Mouse (Mus musculus) embryonic fibroblast, embryonic 13.5 days (primary cell): Measurements from ENCODE around the gene Fam25c. TPM values are rescaled to one million over a fixed set of nuclear protein-coding genes. Genes with fewer than 3 reads are reported as not detected.
"Not testable (repeated sequence)": the region's sequence is repeated elsewhere in the genome, so short reads cannot be mapped to it uniquely, and the experiment has no call there.

Source experiments
- H3K27ac ChIP-seq: 2 replicates; pipeline ENCODE4 v1.5.1; 2012; ENCODE audit warnings: low read length, control low read depth, inconsistent platforms; ENCODE audit not compliant: insufficient read depth
- H3K4me1 ChIP-seq: 2 replicates; pipeline ENCODE4 v1.6.1; 2011; ENCODE audit warnings: low read length; ENCODE audit not compliant: control insufficient read depth, insufficient read depth
- H3K4me3 ChIP-seq: 2 replicates; pipeline ENCODE4 v1.5.1; 2011; ENCODE audit warnings: mild to moderate bottlenecking, control low read depth, low read length; ENCODE audit not compliant: insufficient read depth
- CTCF ChIP-seq: IDR thresholded peaks from 2 replicates; pipeline ENCODE4 v1.5.1; 2011; ENCODE audit warnings: mild to moderate bottlenecking, control low read depth, low read length, moderate library complexity, borderline replicate concordance; ENCODE audit not compliant: insufficient read depth
- POLR2A ChIP-seq: IDR thresholded peaks from 2 replicates; pipeline ENCODE4 v1.6.1; 2011; ENCODE audit warnings: low read depth, mild to moderate bottlenecking, control low read depth, low read length, moderate library complexity
- polyA plus RNA-seq: library from polyadenylated mRNA; stranded (reverse); fragments of >200 nt; gene quantifications from 2 replicates; pipeline ENCODE4 v1.2.4, GENCODE M21; 2011; ENCODE audit warnings: low read depth; ENCODE audit not compliant: missing spikeins, insufficient read length

Fam25c gene
- polyA plus RNA-seq, 1 experiment = not detected

GRCm38 (mm10) chr14:34314796-34315195, 40.4 kb downstream of the Fam25c start:
- Histone ChIP-seq H3K27ac (no peak overlapping the region; the same call in 1 of the 2 replicates), H3K4me3 (no peak overlapping the region), H3K4me1 (peaks cover 6% of the 10 kb centered on the region)
- TF ChIP-seq CTCF (no peak), POLR2A (no peak)

GRCm38 (mm10) chr14:34314383-34314782, 40.9 kb downstream of the Fam25c start:
- H3K4me3 ChIP-seq, H3K4me1 ChIP-seq, H3K27ac ChIP-seq: not testable (repeated sequence)

GRCm38 (mm10) chr14:34313612-34314011, 41.6 kb downstream of the Fam25c start:
- TF ChIP-seq CTCF (no peak), POLR2A (no peak)
- Histone ChIP-seq H3K4me1 (peaks cover 6% of the 10 kb centered on the region), H3K27ac (no peak overlapping the region), H3K4me3 (no peak overlapping the region)

- Histone ChIP-seq H3K4me3 (peak overlapping the region; percentile 99), H3K27ac (no peak overlapping the region), H3K4me1 (peaks cover 3% of the 10 kb centered on the region; the same call in 1 of the 2 replicates)
- no peak for TF ChIP-seq CTCF
- no peak for TF ChIP-seq POLR2A
Measured at GRCm38 (mm10) chr14:34312339-34313048, 42.7 kb downstream of the Fam25c start.

- Histone ChIP-seq H3K4me1 (peaks cover 3% of the 10 kb centered on the region; the same call in 1 of the 2 replicates), H3K4me3 (peak overlapping the region; percentile 99), H3K27ac (no peak overlapping the region)
- TF ChIP-seq CTCF (no peak), POLR2A (no peak)
Measured at GRCm38 (mm10) chr14:34311691-34312090, 43.5 kb downstream of the Fam25c start.

- TF ChIP-seq POLR2A (no peak), CTCF (no peak)
Measured at GRCm38 (mm10) chr14:34311021-34311631, 44.1 kb downstream of the Fam25c start.

GRCm38 (mm10) chr14:34310234-34310965, 44.8 kb downstream of the Fam25c start, which contains the start of the genes Shld2 and Glud1:
TSS of gene Shld2 (minus strand) at chr14:34310493.
TSS of gene Glud1 (plus strand) at chr14:34310727.
- TF ChIP-seq CTCF = no peak
- peak; percentile 94 for TF ChIP-seq POLR2A

More at GRCm38 (mm10) chr14:34311021-34311631, 44.1 kb downstream of the Fam25c start:
- Histone ChIP-seq H3K4me1 (peaks cover 3% of the 10 kb centered on the region; the same call in 1 of the 2 replicates), H3K27ac (peak overlapping the region; percentile 75), H3K4me3 (peak overlapping the region; percentile 99)

GRCm38 (mm10) chr14:34309907-34310233, 45.4 kb downstream of the Fam25c start:
- H3K4me1 ChIP-seq = peaks cover 3% of the 10 kb centered on the region; the same call in 1 of the 2 replicates

More at GRCm38 (mm10) chr14:34310234-34310965, 44.8 kb downstream of the Fam25c start, which contains the start of the genes Shld2 and Glud1:
- Histone ChIP-seq H3K4me3 (peak within 1 kb of the TSS; percentile 99), H3K4me1 (peaks cover 3% of the 10 kb centered on the region; the same call in 1 of the 2 replicates), H3K27ac (peak within 1 kb of the TSS; percentile 91)

GRCm38 (mm10) chr14:34309266-34309665, 46.0 kb downstream of the Fam25c start:
- TF ChIP-seq CTCF = no peak
- no peak for TF ChIP-seq POLR2A
- Histone ChIP-seq H3K4me1 (peaks cover 3% of the 10 kb centered on the region; the same call in 1 of the 2 replicates), H3K27ac (no peak overlapping the region), H3K4me3 (no peak overlapping the region)

More at GRCm38 (mm10) chr14:34309907-34310233, 45.4 kb downstream of the Fam25c start:
- Histone ChIP-seq H3K4me3 (peak overlapping the region; percentile 76), H3K27ac (peak overlapping the region; percentile 91)
- TF ChIP-seq POLR2A = no peak
- TF ChIP-seq CTCF = no peak

- Histone ChIP-seq H3K27ac (no peak overlapping the region), H3K4me3 (no peak overlapping the region), H3K4me1 (no peaks in the 10 kb centered on the region)
- no peak for TF ChIP-seq CTCF
- no peak for TF ChIP-seq POLR2A
Measured at GRCm38 (mm10) chr14:34303265-34303680, 52.0 kb downstream of the Fam25c start.
